Mouse (Mus musculus) megakaryocyte-erythroid progenitor cell, adult 5-6 weeks (primary cell): ENCODE data around the gene Gm12887. TPM values are rescaled to one million over a fixed set of nuclear protein-coding genes. Genes with fewer than 3 reads are reported as not detected.

Experiments used
- ATAC-seq: replicated peaks from 2 replicates; pipeline ENCODE4 v1.8.0; 2016; ENCODE audit warnings: mild to moderate bottlenecking, inconsistent platforms; ENCODE audit not compliant: severe bottlenecking, poor library complexity, low FRiP score, low TSS enrichment
- total RNA-seq, 2 experiments: library from RNA; stranded (forward) in 1 of 2; stranded (reverse) in 1 of 2; fragments of 200-1000, 215-1000 nt in 1 of 2; fragments of >200 nt in 1 of 2; fragmentation: Nextera tagmentation in 1 of 2; gene quantifications; 2 replicates each; pipeline ENCODE4 v1.2.3; 2014 to 2017

Gene Gm12887
- total RNA-seq (2014; fragmentation: Nextera tagmentation) (not detected in 2 replicates), total RNA-seq (2017) (not detected in 2 replicates)

GRCm38 (mm10) chr4:121622003-121622402 lies at the start of gene Gm12887:
TSS of gene Gm12887 (minus strand) at chr4:121622103.
- no peak for ATAC-seq

GRCm38 (mm10) chr4:121657040-121657439 lies 35.1 kb upstream of the Gm12887 start:
- ATAC-seq: no peak

Other genes starting within 250 kb of the Gm12887 start
- not detected in 2 replicates for gene Gm12886, start 199.0 kb downstream of the Gm12887 start, total RNA-seq (2014; fragmentation: Nextera tagmentation)
- not detected in 2 replicates for gene Gm12886, start 199.0 kb downstream of the Gm12887 start, total RNA-seq (2017)